Mouse (Mus musculus): ENCODE measurements around the gene Xylb.

DNA sequence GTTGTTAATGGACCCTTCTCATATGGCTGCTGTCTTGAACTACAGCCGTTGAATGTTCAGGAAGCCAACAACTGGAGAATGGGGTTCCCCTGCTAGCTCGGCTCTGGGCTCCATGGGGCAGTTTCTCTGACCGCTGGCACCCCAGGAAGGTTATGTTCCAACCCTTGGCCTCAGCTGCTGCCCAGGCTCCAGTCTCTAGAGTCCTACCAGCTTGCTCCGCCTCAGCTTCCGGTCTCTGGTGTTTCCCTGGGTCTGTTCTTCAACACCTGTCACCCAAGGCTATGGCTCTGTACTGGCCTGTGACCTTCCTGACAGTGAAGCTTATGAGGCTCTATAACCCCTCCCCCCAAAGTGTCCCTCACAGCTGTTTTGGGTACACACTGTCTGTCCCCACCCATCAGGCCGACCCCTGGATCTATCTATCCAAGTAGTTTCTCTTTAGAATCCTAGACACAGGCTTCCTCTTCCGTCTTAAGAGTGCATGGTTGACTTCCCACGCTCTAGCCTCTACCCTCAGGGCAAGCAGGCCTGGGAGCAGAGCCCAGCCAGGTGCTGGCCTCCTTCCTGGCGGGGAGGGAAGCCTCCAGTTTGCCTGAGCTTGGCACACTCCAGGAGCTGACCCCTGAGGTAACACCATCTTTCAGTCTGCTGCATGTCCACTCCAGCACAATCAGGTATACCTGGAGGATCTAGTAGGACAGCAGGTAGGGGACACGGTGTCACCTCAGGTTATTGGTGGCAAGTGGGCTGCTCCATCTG lies 6.1 kb upstream of the Xylb start:
- TF ChIP-seq GATA1 (IDR thresholded peaks at IDR 0.05; ENCODE audit: borderline replicate concordance, low read length) = no peak
- no peak for TF ChIP-seq FLI1 (IDR thresholded peaks at IDR 0.05; ENCODE audit: low read length)
